Mouse (Mus musculus): ENCODE results near the gene Kdm7a.

DNA sequence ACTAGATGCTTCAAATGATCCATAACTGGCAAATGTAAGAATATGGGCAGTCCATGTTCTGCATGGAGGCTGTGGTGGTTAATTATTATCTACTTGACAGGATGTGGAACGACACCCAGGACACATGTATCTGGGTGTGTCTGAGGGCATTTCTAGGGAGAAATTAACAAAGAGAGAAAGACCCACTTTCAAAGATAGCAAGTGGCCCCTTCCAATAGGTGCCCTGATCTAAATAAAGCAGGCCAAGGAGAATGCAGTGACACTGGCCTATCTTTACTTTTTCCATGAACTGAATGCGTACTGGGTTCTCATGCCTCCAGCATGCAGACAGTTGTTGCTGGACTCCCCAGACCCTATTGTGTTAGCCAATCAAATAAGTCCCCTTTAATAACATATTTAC, 15.1 kb downstream of the Kdm7a start:
- TF ChIP-seq POLR2A (IDR thresholded peaks at IDR 0.05; ENCODE audit: extremely low read depth, insufficient read depth, low read length), result no peak
- TF ChIP-seq CTCF (IDR thresholded peaks at IDR 0.05; ENCODE audit: low read depth, low read length), result no peak
